Mouse (Mus musculus) cerebellum, adult 11-12 months (tissue): ENCODE data around the gene Agtpbp1.

Experiments used
- DNase-seq: peaks from one replicate; pipeline ENCODE4 v3.0.0; 2022

Gene Agtpbp1

DNA sequence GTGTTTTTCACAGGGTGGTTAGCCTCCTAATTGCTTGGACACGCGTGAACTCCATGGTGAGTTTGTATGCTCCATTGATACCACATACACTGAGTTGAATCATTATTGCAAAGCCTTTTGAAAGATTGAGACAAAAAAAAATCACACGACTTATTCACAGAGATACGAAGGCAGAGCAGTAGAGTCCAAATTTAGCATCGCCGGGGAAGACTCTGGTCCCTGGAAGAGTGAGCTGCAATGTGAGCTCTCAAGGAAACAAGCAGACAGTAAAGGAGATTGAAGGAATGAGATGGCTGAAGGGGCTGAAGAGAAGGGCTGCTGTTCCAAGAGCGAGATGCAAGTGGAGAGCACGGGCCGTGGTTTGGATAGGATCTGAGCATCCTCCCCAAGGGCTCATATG is 171.1 kb downstream of the Agtpbp1 start:
- no peak for DNase-seq

DNA sequence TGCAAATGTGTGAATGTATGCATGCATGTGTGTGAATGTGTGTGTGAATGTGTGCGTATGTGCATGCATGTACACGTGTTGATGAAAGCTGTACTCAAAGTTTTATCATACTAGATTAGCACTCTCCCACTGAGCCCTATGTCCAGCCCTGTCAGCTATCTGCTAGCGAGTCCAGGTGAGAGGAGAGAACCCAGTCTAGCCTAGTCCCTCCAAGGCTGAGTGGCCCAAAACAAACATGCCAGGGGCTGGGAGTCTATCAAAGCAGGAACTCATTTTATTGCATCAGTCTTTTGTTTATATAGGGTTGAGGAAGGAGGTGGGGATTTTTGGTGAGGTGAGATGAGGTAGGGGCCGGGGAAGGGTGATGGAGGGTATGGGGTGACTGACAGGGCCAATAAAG is 172.4 kb downstream of the Agtpbp1 start:
- no peak for DNase-seq

DNA sequence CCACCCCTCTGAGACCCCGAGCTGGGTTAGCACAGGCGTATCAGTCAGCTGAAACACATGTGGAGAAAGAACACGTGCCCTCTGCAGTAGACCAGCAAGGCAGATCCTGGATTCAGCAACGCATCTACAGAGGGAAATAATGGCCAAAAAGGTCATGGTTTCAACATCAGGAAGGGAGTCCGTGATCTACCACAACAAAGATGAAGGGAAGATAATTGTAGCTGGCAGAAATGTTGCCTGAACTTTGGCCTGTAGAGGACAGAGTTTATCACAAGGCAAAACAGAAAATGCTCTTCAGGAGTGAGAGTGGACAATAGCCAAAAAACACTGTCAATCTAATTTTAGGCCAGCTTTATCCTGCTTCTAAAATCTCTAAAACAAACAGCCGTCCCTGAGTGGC is 177.8 kb downstream of the Agtpbp1 start:
- no peak for DNase-seq

DNA sequence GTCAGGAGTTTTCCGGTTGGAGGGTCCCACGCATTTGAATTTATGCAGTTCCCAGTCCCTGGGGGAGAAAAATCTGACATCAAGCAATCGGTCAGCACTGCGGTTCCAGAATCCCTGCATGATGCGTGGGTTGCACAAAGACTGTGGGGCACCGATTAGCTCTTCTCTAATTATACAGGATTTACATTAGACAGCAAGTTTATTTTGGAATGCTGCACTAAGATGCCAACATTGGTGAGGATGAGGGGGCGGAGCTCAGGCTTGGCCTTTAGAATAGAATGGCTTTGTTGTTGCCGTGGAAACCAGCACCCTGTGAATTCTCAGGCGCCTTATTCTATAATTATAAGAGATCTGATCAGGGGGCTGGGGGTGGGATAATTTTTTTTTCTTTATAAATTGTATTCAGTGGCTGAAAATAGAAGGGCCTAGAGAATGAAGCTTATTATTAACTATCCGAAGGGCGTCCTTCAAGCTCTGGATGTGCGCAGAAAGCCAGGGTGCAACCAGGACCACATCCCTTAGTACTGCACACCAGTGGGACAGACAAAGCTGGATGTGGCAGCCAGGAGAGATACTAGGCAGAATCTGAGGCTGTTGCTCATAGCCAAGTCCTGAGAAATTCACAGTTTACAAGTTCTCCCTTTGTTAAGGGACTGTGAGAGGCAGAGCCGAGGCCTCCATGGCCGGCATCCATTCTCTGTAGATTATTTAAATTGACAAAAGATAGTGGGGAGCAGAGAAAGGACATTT is 182.8 kb downstream of the Agtpbp1 start:
- no peak for DNase-seq

DNA sequence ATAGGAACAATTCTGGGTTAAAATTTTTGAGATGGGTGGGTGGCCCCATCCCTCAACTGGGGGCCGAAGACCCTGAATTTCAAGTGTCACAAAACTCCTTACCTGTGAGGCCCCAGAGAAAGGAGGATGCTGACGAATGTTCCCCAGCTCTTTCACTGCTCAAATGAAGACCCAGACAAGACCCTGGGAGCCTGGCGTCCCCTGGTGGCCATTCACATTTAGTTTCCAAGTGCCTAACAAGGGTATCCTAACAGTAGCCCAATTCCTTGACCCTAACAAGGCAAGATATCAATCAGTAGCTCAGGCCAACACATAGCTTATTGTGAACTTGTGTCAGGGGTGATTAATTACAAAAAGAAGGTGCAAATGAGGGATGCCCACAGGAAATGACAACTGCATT is 187.5 kb downstream of the Agtpbp1 start:
- peak; percentile 4 for DNase-seq
